Mouse (Mus musculus) liver, postnatal 0 days (tissue): Measurements from ENCODE around the gene Gm20388.

Source experiments
- CTCF ChIP-seq: sonication (generic); IDR thresholded peaks from 2 replicates; pipeline ENCODE4 v1.5.1; 2016; ENCODE audit warnings: antibody characterized with exemption, low read depth
- EP300 ChIP-seq: IDR thresholded peaks from 2 replicates; pipeline ENCODE4 v1.6.1; 2016; ENCODE audit warnings: antibody characterized with exemption, low read depth, mild to moderate bottlenecking

DNA sequence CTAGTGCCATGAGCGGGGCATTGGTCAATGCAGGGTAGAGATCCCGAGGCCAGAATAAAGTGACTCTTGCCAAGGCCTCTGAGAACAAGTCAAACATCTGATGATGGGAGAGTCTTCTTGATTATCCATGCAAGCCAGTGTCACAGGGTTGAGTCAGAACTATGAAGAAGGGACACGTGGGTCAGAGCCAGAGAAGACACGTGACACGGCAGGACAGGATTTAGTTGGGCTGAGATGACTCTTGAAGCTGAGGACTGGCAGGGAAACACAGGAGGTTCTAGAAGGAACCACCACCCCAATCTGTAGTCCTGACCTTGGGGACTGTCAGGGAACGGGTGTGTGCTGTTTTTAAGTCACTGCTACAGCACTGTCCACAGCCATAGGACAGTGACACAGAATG is 849.2 kb downstream of the Gm20388 start:
- TF ChIP-seq EP300 (no peak), CTCF (no peak)
